In the genomic region with DNA sequence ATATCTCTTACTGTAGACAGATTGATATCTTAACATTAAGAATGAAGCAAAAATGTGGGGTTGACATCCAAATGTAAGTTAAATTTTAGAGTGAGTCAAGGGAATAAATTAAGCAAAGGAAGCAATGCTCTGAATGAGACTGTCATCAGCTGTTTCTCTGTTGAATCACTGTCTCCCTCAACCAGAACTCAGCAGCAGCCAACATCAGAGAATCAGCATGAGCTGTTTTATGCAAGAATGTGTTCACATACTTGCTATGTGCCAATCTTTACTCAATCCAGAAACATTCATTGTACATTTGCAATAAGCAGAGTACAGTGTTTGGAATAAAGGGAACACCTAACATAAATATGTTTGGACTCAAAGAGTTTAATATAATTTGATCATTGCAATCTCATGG, we compare ENCODE assay signal across 23 mouse cellular contexts.
A peak's percentile ranks its signal among the peaks of the same experiment; 100 is the strongest.
DNase-seq lines count a peak whose midpoint lies in the region; ATAC-seq and TF ChIP-seq lines count a peak whose summit lies in the region.
"Had no signal": no experiment of that assay in that cellular context is flagged by ENCODE, and none has a peak within 500 bp of the region (broad histone marks: within the 10 kb centered on the region; RNA-seq: fewer than 3 reads in every experiment).

No protein-coding gene starts in this region.

- no peak for TF ChIP-seq EP300 in liver, postnatal 0 days (IDR thresholded peaks at IDR 0.05; ENCODE audit: low read depth)

- no peak overlapping the region for H3K27ac ChIP-seq in liver, postnatal 0 days (ENCODE audit: low read depth)
- H3K27ac ChIP-seq in cerebellum, adult 2 months (ENCODE audit: insufficient read depth, low read length), result no peak overlapping the region
- H3K27ac ChIP-seq: embryonic facial prominence, embryonic 13.5 days; forebrain, embryonic 10.5 days; forebrain, embryonic 15.5 days; heart, embryonic 10.5 days; hindbrain, embryonic 12.5 days had no signal

- no peaks in the 10 kb centered on the region for H3K9me3 ChIP-seq in liver, postnatal 0 days (ENCODE audit: low read length)
- H3K9me3 ChIP-seq: embryonic facial prominence, embryonic 13.5 days; forebrain, embryonic 10.5 days; forebrain, embryonic 15.5 days; heart, embryonic 10.5 days; hindbrain, embryonic 12.5 days had no signal

- ATAC-seq in liver, postnatal 0 days, result no peak
- ATAC-seq: forebrain, embryonic 15.5 days; hindbrain, embryonic 16.5 days; inflammation-experienced regulatory T-cells, adult 6 months had no signal

- no peak for TF ChIP-seq POLR2A in brain, embryonic 14.5 days (IDR thresholded peaks at IDR 0.05; ENCODE audit: borderline replicate concordance, extremely low read depth, insufficient read depth, insufficient read length, poor library complexity, severe bottlenecking)
- no peak for TF ChIP-seq POLR2A in cerebellum, adult 2 months (IDR thresholded peaks at IDR 0.05; ENCODE audit: borderline replicate concordance, insufficient read depth, low read length)

- H3K36me3 ChIP-seq in liver, postnatal 0 days (replicated peaks; ENCODE audit: insufficient read depth, low read length), result no peaks in the 10 kb centered on the region
- H3K36me3 ChIP-seq: embryonic facial prominence, embryonic 13.5 days; forebrain, embryonic 10.5 days; forebrain, embryonic 15.5 days; heart, embryonic 10.5 days; hindbrain, embryonic 12.5 days had no signal

- no peak overlapping the region for H3K4me3 ChIP-seq in liver, postnatal 0 days (ENCODE audit: low read depth, low read length)
- H3K4me3 ChIP-seq in cerebellum, adult 2 months (replicated peaks; ENCODE audit: insufficient read depth, low read depth, low read length), result no peak overlapping the region
- H3K4me3 ChIP-seq: embryonic facial prominence, embryonic 13.5 days; forebrain, embryonic 10.5 days; forebrain, embryonic 15.5 days; heart, embryonic 10.5 days; hindbrain, embryonic 12.5 days had no signal

- no peak for TF ChIP-seq CTCF in brain, embryonic 14.5 days (IDR thresholded peaks at IDR 0.05; ENCODE audit: borderline replicate concordance, extremely low read depth, insufficient read depth, insufficient read length)
- no peak for TF ChIP-seq CTCF in liver, postnatal 0 days (IDR thresholded peaks at IDR 0.05; ENCODE audit: low read depth)
- no peak for TF ChIP-seq CTCF in cerebellum, adult 2 months (IDR thresholded peaks at IDR 0.05; ENCODE audit: borderline replicate concordance, insufficient read depth, low read depth, low read length)

- H3K4me2 ChIP-seq in liver, postnatal 0 days (ENCODE audit: low read depth, low read length), result no peak overlapping the region
- H3K4me2 ChIP-seq: embryonic facial prominence, embryonic 13.5 days; forebrain, embryonic 15.5 days; hindbrain, embryonic 12.5 days had no signal

- peak; percentile 4 for DNase-seq in layer of hippocampus, adult 9-11 months
- no peak for DNase-seq in layer of hippocampus, postnatal 10 days (ENCODE audit: low spot score in 2 of 2)
- DNase-seq in Muller cell, postnatal 12 days (ENCODE audit: inconsistent ontology term), result peak; percentile 86
- peak; percentile 4 for DNase-seq in brain, embryonic 14.5 days (ENCODE audit: low read depth)
- peak; percentile 6 for DNase-seq in telencephalon, adult 2 months (ENCODE audit: low read depth, low spot score)
- no peak for DNase-seq in urinary bladder, adult 18-20 months (ENCODE audit: low spot score in 2 of 2)
- no peak for DNase-seq in liver, postnatal 0 days
- DNase-seq in cerebellum, adult 2 months, result no peak
- DNase-seq: adrenal gland, postnatal 10 days; cerebellum, adult 9-10 months; cerebellum, postnatal 25 days; gastrocnemius, postnatal 10 days; heart, adult 18-20 months; heart, postnatal 10 days; heart, postnatal 4 days had no signal

- no peaks in the 10 kb centered on the region for H3K4me1 ChIP-seq in liver, postnatal 0 days (ENCODE audit: insufficient read depth)
- no peaks in the 10 kb centered on the region for H3K4me1 ChIP-seq in cerebellum, adult 2 months (ENCODE audit: control insufficient read depth, insufficient read depth, low read length)
- H3K4me1 ChIP-seq: embryonic facial prominence, embryonic 13.5 days; forebrain, embryonic 10.5 days; forebrain, embryonic 15.5 days; heart, embryonic 10.5 days; hindbrain, embryonic 12.5 days had no signal

- no peak overlapping the region for H3K9ac ChIP-seq in liver, postnatal 0 days (replicated peaks)
- H3K9ac ChIP-seq: embryonic facial prominence, embryonic 13.5 days; forebrain, embryonic 15.5 days; hindbrain, embryonic 12.5 days had no signal

- H3K27me3 ChIP-seq in liver, postnatal 0 days (ENCODE audit: insufficient read depth, low read length), result no peaks in the 10 kb centered on the region
- no peaks in the 10 kb centered on the region for H3K27me3 ChIP-seq in cerebellum, adult 2 months (ENCODE audit: control insufficient read depth, insufficient read depth, low read length)
- H3K27me3 ChIP-seq: CH12.LX; embryonic facial prominence, embryonic 13.5 days; forebrain, embryonic 15.5 days; hindbrain, embryonic 12.5 days had no signal

Comparison
In these comparisons a context has a peak if more than half of its experiments do, and no peak if none do; other contexts are left out.
1. DNase-seq: peak in layer of hippocampus, adult 9-11 months (single experiment), Muller cell, postnatal 12 days (single experiment), brain, embryonic 14.5 days (single experiment) and telencephalon, adult 2 months (single experiment); none in layer of hippocampus, postnatal 10 days (0 of 2), urinary bladder, adult 18-20 months (0 of 2), liver, postnatal 0 days (single experiment) and cerebellum, adult 2 months (0 of 2).